Mouse (Mus musculus): ENCODE measurements at regions not wholly inside any gene's neighbourhood (a gene's known extent, or its start where the extent isn't known, plus 50 kb on each side); places are given as distances from the start of the nearest gene placed in this dataset.

- TF ChIP-seq CTCF (IDR thresholded peaks at IDR 0.05; ENCODE audit: borderline replicate concordance, control insufficient read depth, extremely low read depth, insufficient read depth, low read length, poor library complexity): no peak
- no peak for TF ChIP-seq POLR2A (IDR thresholded peaks at IDR 0.05; ENCODE audit: control insufficient read depth, extremely low read depth, insufficient read depth, low read length, poor library complexity)
These were observed 73.6 kb downstream of the Nkx6-1 start for GRCm38 (mm10) chr5:101591236-101591635.
